Comparison of ENCODE assay signal across 8 mouse cellular contexts in the genomic region with DNA sequence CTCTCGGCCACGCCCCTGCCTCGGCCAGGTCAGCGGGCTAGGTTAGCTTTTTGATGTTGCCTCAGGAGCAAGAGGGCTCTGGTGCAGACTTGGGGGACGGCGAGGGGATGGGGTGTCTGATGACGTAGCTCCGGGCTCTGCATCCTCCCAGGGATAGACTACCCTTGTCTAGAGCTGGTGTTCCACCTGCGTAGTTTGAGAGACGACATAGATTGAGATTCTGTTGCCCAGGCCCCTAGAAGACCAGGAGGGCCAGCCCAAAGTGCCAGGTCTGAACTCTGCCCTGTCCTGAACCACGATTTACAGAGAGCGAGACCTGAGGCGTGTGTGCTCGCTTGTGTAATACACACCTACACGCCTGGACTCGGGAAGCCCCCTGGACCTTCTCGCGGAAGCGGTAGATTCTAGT. TPM values are rescaled to one million over a fixed set of nuclear protein-coding genes. Genes with fewer than 3 reads are reported as not detected.
DNase-seq lines count a peak whose midpoint lies in the region; ATAC-seq and TF ChIP-seq lines count a peak whose summit lies in the region.

No protein-coding gene starts in this region.

- peaks cover 5% of the 10 kb centered on the region; the same call in 1 of the 2 replicates for H3K79me2 ChIP-seq in liver, adult 2 months (ENCODE audit: control insufficient read depth, insufficient read depth, low read length)

- H3K4me2 ChIP-seq in embryonic facial prominence, embryonic 13.5 days: peak overlapping the region; percentile 82
- peak overlapping the region; percentile 81 for H3K4me2 ChIP-seq in intestine, embryonic 15.5 days (replicated peaks)
- peak overlapping the region; percentile 85 for H3K4me2 ChIP-seq in neural tube, embryonic 13.5 days

- peaks cover 2% of the 10 kb centered on the region for H3K4me1 ChIP-seq in liver, adult 2 months (ENCODE audit: control insufficient read depth, insufficient read depth, low read length)
- peaks cover 4% of the 10 kb centered on the region; the same call in 1 of the 2 replicates for H3K4me1 ChIP-seq in embryonic facial prominence, embryonic 13.5 days
- H3K4me1 ChIP-seq in intestine, embryonic 15.5 days (replicated peaks): peaks cover 5% of the 10 kb centered on the region
- H3K4me1 ChIP-seq in neural tube, embryonic 13.5 days (replicated peaks): peaks cover 9% of the 10 kb centered on the region; the same call in 1 of the 2 replicates

- peak overlapping the region; percentile 48 for H3K4me3 ChIP-seq in liver, adult 2 months (ENCODE audit: insufficient read depth, low read depth, low read length)
- peak overlapping the region; percentile 89 for H3K4me3 ChIP-seq in embryonic facial prominence, embryonic 13.5 days
- H3K4me3 ChIP-seq in intestine, embryonic 15.5 days (replicated peaks): peak overlapping the region; percentile 87
- peak overlapping the region; percentile 72 for H3K4me3 ChIP-seq in neural tube, embryonic 13.5 days

- WGBS in liver, adult 2 months: 3% methylated on average over 19 of the region's 19 CpGs
- 5% methylated on average over 19 of the region's 19 CpGs for WGBS in embryonic facial prominence, embryonic 13.5 days
- 2% methylated on average over 19 of the region's 19 CpGs for WGBS in intestine, embryonic 15.5 days
- 3% methylated on average over 19 of the region's 19 CpGs for WGBS in neural tube, embryonic 13.5 days

- peak overlapping the region; percentile 54 for H3K9ac ChIP-seq in liver, adult 2 months (ENCODE audit: low read depth, low read length)
- peak overlapping the region; percentile 78 for H3K9ac ChIP-seq in embryonic facial prominence, embryonic 13.5 days
- H3K9ac ChIP-seq in intestine, embryonic 15.5 days: peak overlapping the region; percentile 37
- peak overlapping the region; percentile 68 for H3K9ac ChIP-seq in neural tube, embryonic 13.5 days

- DNase-seq in liver, adult 2 months (ENCODE audit: extremely low read depth, low read depth, low spot score): peak; percentile 81
- no peak for DNase-seq in liver
- no peak for DNase-seq in adrenal gland, postnatal 4 days (ENCODE audit: low spot score in 2 of 2)
- no peak for DNase-seq in embryo, embryonic 10 days (ENCODE audit: low spot score)
- no peak for DNase-seq in adrenal gland, postnatal 36 days

- peak; percentile 55; the same call in 1 of the 2 replicates for TF ChIP-seq POLR2A in liver, adult 2 months (IDR thresholded peaks at IDR 0.05; ENCODE audit: extremely low read depth, insufficient read depth, low read length)

- H3K27me3 ChIP-seq in liver, adult 2 months (ENCODE audit: control insufficient read depth, insufficient read depth, low read length): no peaks in the 10 kb centered on the region
- H3K27me3 ChIP-seq in embryonic facial prominence, embryonic 13.5 days: no peaks in the 10 kb centered on the region
- no peaks in the 10 kb centered on the region for H3K27me3 ChIP-seq in intestine, embryonic 15.5 days (replicated peaks)
- no peaks in the 10 kb centered on the region for H3K27me3 ChIP-seq in neural tube, embryonic 13.5 days

- no peaks in the 10 kb centered on the region for H3K36me3 ChIP-seq in liver, adult 2 months (ENCODE audit: control insufficient read depth, insufficient read depth, low read length)
- no peaks in the 10 kb centered on the region for H3K36me3 ChIP-seq in embryonic facial prominence, embryonic 13.5 days
- no peaks in the 10 kb centered on the region for H3K36me3 ChIP-seq in intestine, embryonic 15.5 days
- H3K36me3 ChIP-seq in neural tube, embryonic 13.5 days: no peaks in the 10 kb centered on the region

- H3K9me3 ChIP-seq in embryonic facial prominence, embryonic 13.5 days: no peaks in the 10 kb centered on the region
- H3K9me3 ChIP-seq in intestine, embryonic 15.5 days: no peaks in the 10 kb centered on the region
- no peaks in the 10 kb centered on the region for H3K9me3 ChIP-seq in neural tube, embryonic 13.5 days

- H3K27ac ChIP-seq in liver, adult 2 months (replicated peaks; ENCODE audit: insufficient read depth, low read depth, low read length): peak overlapping the region; percentile 75
- H3K27ac ChIP-seq in embryonic facial prominence, embryonic 13.5 days: no peak overlapping the region
- no peak overlapping the region for H3K27ac ChIP-seq in intestine, embryonic 15.5 days
- no peak overlapping the region for H3K27ac ChIP-seq in neural tube, embryonic 13.5 days (replicated peaks)

- peak; percentile 84 for ATAC-seq in embryonic facial prominence, embryonic 13.5 days (ENCODE audit: insufficient number of reproducible peaks, insufficient read depth, low FRiP score, low TSS enrichment, low read depth)
- ATAC-seq in intestine, embryonic 15.5 days: no peak; the same call in 1 of the 2 replicates
- ATAC-seq in neural tube, embryonic 13.5 days (ENCODE audit: low read depth): peak; percentile 76

- no peak for TF ChIP-seq CTCF in liver, adult 2 months (IDR thresholded peaks at IDR 0.05; ENCODE audit: low read depth, low read length)

RNA-seq across cellular contexts. Expression of a gene that starts 0.3 kb away (rescaled TPM):
- 130 and 134 TPM in 2 replicates for total RNA-seq in liver, adult 2 months (2014; rRNA removed)
- 77.2 and 94.2 TPM in 2 replicates for polyA plus RNA-seq in liver, adult 2 months (2012; rRNA removed)
- polyA plus RNA-seq in embryonic facial prominence, embryonic 13.5 days (2015; fragmentation: Nextera tagmentation; extraction: Ambion mirVana): 170 and 186 TPM in 2 replicates
- polyA plus RNA-seq in intestine, embryonic 15.5 days (2015; fragmentation: Nextera tagmentation; extraction: Ambion mirVana): 162 and 174 TPM in 2 replicates
- 227 and 231 TPM in 2 replicates for polyA plus RNA-seq in neural tube, embryonic 13.5 days (2015; fragmentation: Nextera tagmentation; extraction: Ambion mirVana)
- total RNA-seq in adrenal gland, postnatal 4 days (2021): 100 to 1,000 TPM; 101 to 113 TPM
- 100 to 1,000 TPM; 117 to 122 TPM for total RNA-seq in adrenal gland, postnatal 36 days (2021)
